Mouse (Mus musculus): Measurements from ENCODE around the gene Ripor3. TPM values are rescaled to one million over a fixed set of nuclear protein-coding genes. Genes with fewer than 3 reads are reported as not detected.

Ripor3 gene
- 5.6 TPM in 2 replicates for polyA plus RNA-seq (2012; rRNA removed; ENCODE audit: low replicate concordance)

GRCm38 (mm10) chr2:168009936-168010668 lies at the start of gene Ripor3:
Gene Ripor3 (minus strand): TSS chr2:168010618.

GRCm38 (mm10) chr2:167931985-167932726 lies 78.3 kb downstream of the Ripor3 start, which contains the start of gene Ptpn1:
Gene Ptpn1 (plus strand): TSS chr2:167932057.

Other genes starting within 250 kb of the Ripor3 start
- gene Ptpn1, start 78.6 kb downstream of the Ripor3 start, polyA plus RNA-seq (2012; rRNA removed; ENCODE audit: low replicate concordance) = 31.5 and 49.8 TPM in 2 replicates
- gene Pard6b, start 70.4 kb upstream of the Ripor3 start, polyA plus RNA-seq (2012; rRNA removed; ENCODE audit: low replicate concordance) = 1.6 and 6.2 TPM in 2 replicates
- gene Adnp, start 196.5 kb upstream of the Ripor3 start, polyA plus RNA-seq (2012; rRNA removed; ENCODE audit: low replicate concordance) = 16.5 and 31.2 TPM in 2 replicates
- gene Gm20716, start 219.7 kb upstream of the Ripor3 start, polyA plus RNA-seq (2012; rRNA removed; ENCODE audit: low replicate concordance) = 5.2 and 6.1 TPM in 2 replicates
- gene Dpm1, start 220.0 kb upstream of the Ripor3 start, polyA plus RNA-seq (2012; rRNA removed; ENCODE audit: low replicate concordance) = 25.7 and 32.1 TPM in 2 replicates
- gene Mocs3, start 220.0 kb upstream of the Ripor3 start, polyA plus RNA-seq (2012; rRNA removed; ENCODE audit: low replicate concordance) = 8.6 and 18.9 TPM in 2 replicates